Mouse (Mus musculus): ENCODE measurements around the gene Dtnbp1. TPM values are rescaled to one million over a fixed set of nuclear protein-coding genes. Genes with fewer than 3 reads are reported as not detected.

Dtnbp1 gene
- polyA plus RNA-seq, 1 experiment, result 56.2 TPM

DNA sequence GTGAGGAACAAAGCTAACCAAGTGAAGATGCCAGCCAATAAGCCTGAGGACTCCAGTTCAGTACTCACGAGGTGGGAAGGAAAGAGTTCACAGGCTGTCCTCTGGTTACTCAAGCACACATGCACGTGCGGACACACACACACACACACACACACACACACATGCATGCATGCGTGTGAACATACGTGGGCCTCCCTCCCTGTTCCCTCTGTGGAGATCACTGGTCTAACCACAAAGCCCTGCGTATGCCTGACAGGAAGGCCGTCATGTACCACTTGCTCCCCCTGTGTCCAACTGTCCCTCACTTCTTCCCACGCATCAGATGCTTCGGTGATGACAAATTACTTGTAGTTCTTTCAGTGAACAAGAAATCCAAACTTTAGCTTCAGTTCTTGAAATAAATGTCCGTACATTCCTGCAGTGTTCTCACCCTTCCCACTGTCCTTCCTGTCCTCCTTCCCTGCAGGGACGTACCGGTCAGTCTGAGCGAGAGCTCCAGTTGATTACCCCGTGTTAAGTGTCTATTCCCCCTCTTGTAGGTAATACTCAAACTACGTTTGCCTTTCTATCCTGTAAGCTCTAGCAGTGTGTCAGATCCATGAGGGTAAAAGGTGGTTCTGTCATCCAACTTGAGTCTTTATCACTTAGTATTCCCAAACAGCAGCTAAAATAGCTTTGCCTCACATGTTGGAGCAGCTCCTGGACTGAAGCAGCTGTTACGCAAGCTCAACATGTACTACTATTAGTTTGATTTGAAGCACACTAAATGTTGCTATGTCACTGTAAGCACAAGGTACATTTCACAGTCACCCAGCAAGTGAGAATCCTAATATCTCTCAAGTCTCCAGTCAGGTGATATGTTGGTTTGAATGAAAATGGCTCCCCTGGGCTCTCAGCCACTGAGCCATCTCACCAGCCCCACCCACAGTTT lies 53.4 kb downstream of the Dtnbp1 start:
- DNase-seq (ENCODE audit: low spot score), result no peak

DNA sequence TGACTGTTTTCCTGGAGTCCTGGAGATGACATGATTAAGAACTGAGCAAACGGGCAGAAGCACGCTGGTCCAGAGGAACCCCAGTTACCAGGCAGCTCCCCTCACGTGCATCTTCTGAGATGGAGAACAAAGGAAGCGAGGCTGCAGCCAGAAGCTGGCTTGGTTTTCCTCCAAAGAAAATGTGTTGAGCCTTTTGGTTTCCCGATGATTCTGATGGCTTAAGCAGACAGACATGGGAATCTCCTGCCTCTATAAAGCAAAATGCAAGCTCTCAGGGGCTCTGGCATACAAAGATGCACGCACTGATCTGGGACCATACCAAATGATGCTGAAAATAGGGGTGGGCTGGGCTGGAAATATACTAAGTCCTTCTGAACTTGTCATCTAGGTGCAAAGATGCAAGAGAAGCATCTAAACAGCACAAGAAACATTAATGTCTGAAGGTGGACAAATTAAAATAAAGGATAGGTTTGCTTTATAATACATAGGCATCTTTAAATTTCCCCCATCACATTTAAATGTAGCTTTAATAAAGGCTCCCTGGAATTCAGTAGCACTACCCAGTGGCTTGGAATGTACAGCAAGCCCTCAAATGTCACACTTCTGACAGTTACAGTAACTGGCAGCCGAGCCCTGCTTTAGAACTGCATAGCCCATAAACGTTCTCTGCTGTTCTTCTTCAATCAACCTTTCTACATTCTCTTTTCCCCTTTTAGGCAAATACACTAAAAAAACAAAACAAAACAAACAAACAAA lies 54.9 kb downstream of the Dtnbp1 start:
- no peak for DNase-seq (ENCODE audit: low spot score)

DNA sequence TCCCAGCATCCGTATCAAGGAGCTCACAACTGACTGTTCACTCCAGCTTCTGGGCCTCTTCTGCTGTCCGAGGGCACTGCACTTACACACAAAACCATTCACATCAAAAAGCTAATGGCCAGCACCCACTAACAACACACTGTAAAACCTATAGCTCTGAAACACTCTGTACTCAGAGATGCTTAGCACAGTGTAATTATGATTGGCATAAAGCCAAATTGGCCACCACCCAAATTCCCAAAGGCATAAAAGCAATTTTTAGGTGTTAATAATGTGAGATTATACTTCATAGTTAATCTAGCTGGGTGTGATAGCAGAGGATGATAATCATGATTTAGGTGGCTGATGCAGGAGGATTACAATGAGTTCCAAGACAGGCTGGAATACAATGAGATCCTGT lies 58.3 kb downstream of the Dtnbp1 start:
- DNase-seq (ENCODE audit: low spot score), result no peak

DNA sequence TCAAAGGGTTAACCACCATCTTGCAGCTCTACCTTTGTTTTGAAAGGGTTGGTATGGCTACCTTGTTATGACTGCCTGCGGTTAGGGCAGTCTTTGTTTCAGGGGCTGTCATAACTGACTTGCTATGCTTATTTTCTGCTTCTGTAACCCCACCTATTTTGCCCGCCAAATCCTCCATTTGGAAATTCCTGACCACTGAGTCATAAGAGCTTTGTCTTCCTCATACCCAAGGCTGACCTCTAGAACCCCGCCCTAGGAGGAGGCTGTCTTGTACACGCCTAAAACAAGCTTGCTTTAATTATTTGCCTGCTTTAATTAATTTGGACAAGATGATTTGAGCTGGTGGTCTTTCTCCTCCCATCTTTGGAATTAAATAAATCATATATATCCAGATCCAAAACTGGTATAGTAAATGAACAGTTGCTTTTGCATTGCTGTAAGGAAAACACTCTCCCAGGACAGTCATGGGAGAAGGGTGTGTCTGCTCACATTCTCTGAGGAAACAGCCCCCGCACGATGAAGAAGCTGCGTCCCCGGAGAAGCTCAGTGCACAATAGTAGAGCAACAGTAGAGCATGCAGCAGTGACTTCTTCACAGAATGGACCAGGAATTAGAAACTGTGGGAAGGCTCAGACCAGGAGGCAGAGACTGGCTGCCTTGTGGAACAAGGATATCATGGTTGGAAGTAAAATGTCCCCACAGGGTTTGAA lies 62.5 kb downstream of the Dtnbp1 start:
- DNase-seq (ENCODE audit: low spot score), result no peak

DNA sequence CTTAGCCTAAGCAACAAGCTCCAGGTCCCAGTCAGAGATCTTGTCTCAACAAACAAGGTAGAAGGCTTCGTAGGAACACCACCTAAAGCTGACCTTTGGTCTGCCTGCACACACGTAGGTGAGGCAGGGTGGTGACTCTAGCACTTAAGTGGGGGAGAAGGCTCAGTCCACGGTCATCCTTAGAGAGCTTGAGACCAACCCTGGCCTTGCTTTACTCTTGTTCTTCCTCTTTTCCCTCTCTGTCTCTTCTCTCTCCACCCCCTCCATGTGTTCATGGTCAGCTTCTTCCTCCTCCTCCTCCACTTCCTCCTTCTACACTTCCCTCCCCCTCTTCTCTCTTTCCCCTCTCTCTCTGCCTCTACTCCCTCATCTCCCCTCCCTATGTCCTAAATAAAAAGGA lies 64.3 kb downstream of the Dtnbp1 start:
- DNase-seq (ENCODE audit: low spot score), result no peak

DNA sequence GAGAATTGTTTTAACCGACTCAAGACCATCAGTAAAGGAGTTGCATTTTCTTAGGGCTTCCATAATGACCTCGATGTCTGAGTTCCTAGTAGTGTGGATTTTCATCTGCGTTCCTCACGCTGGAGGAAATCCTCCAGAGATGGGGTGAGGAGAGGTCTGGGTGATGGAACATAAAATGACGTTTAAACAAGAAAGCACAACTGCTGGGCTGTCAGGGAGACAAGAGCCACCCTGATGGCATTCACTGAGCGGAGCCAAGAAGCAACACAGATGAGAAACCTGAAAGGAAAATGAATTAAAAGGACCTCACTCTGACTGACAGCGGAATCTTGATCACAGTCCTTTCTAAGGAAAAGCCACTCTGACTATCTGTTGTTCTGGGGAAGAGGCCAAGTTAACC lies 68.4 kb downstream of the Dtnbp1 start:
- DNase-seq (ENCODE audit: low spot score), result no peak

DNA sequence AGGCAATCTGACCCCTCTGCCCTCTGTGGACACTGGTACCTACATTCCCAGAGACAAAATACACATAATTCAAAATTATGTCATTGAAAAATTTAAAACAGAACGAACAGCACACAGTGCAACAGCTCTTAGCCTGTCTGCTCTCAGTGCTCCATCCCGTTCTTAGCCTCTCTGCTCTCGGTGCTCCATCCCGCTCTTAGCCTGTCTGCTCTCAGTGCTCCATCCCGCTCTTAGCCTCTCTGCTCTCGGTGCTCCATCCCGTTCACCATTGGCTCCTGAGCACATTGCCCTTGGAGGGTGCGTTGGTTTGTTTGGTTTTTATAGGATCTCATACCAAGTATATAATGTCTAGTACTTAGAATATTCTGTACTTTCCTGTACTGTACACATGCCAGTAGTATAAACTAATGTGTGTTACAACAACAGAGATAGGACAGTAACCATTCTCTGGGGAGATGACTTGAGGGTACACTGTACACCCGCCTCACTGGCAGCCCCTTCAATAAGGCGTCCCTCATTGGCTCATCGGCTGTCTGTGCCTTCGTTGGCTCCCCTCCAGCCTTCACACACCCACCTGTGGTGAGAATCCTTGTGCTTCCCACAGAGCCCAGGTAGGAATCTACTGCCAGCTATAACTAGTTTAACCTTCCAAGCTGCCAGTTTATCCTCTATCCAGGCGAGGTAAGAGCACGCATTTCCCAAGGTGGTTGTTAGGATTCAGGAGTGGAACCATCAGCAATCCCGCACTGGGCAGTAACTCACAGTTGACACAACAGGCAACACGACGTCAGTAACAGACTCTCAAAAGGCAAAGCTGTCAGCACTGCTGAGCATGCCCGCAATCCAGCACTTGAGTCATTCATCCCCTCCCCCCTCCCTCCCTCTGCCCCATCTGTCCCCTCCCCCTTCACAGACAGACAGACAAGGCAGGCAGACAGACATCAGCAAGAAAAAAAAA lies 69.4 kb downstream of the Dtnbp1 start:
- DNase-seq (ENCODE audit: low spot score), result no peak

DNA sequence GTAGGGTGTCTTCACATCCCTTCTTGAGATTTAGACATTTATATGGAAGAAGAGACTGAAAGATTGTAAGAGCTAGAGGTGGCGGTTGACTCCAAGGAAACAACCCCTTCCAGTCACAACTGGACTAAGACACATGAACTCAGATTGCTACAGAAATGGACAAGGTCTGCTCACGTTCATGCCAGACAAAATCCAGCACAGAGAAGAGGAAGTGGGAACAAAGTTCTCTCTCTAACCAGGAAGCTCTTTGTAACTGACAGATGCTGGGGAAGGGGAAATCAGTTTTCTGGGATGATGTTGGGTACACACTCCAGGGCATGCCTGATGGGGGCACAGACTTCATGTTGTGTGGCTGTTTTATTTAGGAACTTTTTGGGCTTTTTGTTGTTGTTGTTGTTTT lies 75.6 kb downstream of the Dtnbp1 start:
- no peak for DNase-seq (ENCODE audit: low spot score)

DNA sequence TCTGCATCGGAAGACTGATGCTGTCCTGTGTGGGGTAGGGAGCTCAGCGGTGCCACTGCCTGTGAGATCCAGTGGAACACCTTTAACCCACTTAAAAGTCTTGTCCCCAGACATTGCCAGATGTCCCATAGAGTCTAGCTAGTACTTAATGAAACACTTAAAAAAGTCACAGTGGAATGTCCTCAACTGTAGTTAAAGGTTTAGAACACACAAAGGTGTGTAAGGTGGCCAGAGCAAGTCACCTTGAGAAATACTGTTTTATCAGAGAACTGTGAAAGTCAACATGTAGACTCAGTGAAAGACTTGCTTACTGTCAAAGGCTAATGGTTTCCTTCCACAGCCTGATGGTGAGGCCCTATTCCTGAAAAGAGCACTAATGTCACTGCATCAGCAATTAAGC lies 76.8 kb downstream of the Dtnbp1 start:
- DNase-seq (ENCODE audit: low spot score), result no peak

DNA sequence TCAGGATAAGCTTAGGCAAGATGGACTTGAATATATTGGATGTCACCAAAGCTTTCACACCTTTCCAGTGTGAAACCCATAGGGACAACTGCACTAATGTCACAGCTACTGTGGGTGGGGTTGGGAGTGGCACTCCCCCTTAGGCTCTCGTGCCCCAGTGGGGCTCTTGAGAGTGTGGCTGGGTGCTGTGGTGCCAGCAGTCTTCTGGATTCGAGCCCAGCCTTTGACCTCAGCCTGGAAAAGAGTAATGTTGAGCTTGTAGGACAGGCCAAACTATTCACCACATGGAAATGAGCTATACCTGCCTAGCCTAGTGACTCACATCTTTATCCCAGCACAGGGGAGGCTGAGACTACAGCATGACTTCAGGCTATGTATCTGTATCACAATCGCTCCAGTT lies 77.9 kb downstream of the Dtnbp1 start:
- DNase-seq (ENCODE audit: low spot score), result no peak

DNA sequence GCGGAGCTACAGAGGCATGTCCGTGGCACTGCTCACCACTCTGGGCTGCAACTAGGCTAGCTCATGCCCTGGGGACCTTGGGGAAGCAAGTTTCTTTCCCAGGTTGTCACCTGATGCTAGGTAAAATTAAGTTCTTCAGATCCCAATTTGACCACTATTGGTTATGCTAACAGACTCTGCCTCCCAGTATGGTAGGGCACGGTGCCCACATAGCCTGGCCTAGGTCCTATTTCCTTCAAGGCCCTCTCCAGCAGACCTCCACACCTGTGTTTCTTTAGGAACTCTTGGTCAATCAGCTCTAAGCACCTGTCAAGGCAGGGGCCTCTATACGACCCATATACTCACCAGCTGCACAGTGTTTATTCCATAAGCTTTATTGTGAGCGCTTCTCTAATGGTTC lies 80.2 kb downstream of the Dtnbp1 start:
- DNase-seq (ENCODE audit: low spot score), result no peak

DNA sequence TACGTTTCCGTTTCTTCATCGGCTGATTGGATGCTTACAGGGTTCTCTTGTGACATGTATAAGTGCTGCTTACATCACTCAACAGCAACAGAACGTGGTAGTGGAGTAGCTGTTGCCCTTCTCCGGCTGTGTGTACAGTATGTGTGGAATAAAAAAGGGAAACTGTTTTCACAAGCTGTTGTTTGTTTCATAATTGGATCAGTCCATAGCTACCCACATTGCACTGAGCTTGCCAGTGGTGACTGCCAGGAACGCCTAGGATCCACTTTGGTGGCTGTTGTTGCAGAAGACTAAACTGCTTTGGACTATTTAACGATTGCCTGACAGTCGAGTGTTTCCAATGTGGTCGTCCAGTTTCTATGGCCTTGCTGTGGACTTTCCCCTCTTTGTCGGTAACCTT lies 80.9 kb downstream of the Dtnbp1 start:
- no peak for DNase-seq (ENCODE audit: low spot score)

DNA sequence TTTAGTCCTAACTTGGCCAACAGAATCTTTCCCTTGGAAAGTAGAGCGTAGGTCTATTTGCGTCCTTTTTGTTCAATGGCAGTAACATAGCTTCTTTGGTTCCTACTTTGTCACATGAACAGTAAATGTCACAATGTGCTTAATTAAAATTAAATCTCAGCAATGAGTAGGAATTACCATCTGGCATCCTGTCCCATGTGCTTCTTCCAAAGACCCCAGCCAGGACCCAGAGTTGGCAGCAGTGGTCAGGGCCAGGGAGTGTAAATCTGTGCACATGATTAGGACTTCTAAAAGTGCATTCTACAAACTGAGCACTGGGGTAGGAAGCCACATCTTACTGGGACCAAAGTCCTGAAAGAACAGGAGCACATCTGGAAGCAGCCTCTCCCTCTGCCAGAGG lies 83.7 kb downstream of the Dtnbp1 start:
- no peak for DNase-seq (ENCODE audit: low spot score)

DNA sequence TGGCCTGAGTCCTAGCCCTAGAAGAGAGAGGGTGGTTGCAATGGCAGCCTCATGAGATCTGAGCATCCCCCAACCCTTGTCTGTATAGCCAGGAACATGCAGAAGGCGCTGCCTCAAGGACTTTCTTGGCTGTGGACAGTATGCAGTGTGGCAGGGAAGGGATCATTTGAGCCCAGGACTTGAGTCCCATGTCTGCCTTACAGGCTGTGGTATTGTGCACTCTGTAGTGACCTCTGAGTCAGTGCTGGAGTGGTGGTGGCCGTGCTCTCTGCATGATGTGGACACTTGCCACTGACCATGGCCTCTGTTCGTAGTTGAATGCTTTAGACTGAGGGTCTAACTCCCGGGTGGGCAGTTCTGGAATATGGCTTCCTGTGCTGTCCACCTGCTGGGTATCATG lies 84.7 kb downstream of the Dtnbp1 start:
- no peak for DNase-seq (ENCODE audit: low spot score)

DNA sequence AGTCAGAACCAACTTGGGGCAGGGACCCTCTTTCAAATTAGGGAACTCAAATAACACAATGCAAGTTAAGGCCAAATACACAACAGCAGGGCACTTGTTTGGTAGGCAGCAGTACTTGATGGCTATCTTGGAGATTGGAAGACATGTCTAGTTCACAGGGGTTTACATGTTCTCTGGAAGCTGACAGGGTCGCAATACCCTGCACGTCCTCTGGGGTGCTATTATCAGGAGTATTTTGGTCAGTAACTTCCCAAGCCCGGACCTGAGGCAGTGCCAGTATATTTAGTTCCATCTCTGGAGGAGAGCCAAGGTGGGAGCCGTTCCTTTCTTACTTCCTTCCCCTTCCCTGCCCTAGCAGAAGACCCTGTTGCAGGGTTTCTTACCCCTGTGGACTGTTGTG lies 86.0 kb downstream of the Dtnbp1 start:
- no peak for DNase-seq (ENCODE audit: low spot score)

DNA sequence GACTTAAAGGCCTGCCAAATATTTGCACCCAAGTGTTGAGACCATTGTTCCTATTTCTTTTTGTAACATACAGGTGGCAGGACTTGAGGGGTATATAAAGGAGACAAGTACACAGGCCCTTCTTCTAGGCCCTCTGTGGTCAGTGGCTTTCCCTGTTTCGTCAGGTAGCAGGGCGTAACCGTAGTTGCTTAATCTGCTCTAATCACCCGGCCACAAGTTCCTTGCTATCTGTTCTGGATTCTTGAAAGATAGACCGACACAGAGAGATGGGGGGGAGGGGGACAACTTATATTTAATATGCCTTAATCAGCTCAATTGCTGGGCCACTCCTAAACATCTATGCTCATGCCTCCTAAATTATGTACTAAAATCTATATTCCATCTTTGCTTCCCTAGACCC lies 86.6 kb downstream of the Dtnbp1 start:
- no peak for DNase-seq (ENCODE audit: low spot score)

DNA sequence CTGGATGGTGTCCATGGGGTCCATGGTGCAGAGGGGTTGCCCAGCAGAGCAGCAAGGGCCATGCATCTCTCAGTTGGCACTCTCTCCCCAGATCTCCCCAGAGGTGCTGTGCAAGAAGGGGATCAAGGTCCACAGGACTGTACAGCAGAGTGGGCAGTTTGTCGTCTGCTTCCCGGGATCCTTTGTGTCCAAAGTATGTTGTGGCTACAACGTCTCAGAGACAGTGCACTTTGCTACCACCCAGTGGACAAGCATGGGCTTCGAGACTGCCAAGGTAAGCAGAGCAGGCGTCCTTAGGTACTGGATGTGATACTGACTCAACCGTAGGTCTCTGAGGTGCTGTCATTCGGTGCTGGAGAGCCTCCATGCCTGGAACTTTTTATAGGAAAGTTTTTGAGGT lies 88.4 kb downstream of the Dtnbp1 start:
- no peak for DNase-seq (ENCODE audit: low spot score)

DNA sequence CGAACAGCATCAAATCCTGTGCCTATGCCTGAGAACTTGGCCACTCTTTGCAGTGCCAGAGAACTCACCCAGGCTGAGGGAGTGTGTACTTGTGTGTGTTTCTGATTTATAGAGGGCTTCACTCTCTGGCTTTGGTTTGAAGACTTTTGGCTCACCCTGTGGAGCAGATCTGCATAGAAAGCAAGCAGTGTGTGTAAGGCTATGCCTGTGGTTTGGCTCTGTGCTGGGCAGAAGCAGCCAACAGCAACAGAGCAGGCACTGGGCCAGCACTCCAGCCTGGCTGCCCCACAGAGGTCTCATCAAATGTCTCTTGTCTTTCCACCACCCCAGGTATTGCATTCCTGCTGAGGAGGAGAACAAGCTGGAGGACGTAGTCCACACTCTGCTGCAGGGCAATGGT lies 89.1 kb downstream of the Dtnbp1 start:
- no peak for DNase-seq (ENCODE audit: low spot score)

DNA sequence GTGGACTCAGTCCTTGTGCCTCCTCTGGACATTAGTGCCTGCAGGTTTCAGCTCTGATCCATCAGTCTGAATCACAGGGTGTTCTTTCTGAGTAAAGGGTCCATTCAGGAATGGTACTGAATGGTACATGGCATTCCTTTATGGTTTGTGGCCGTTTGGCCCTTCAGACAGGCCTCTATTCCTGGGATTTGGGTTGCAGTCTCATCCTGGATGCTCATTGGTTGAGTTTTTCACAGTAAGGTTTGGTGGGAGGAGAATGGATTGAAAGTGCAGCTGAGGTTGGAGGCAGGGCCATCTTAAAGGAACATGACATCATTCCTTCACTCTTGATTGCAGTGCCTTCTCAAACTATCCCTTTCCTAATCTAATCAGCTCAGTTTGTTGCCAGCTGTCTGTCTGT lies 93.2 kb downstream of the Dtnbp1 start:
- no peak for DNase-seq (ENCODE audit: low spot score)

DNA sequence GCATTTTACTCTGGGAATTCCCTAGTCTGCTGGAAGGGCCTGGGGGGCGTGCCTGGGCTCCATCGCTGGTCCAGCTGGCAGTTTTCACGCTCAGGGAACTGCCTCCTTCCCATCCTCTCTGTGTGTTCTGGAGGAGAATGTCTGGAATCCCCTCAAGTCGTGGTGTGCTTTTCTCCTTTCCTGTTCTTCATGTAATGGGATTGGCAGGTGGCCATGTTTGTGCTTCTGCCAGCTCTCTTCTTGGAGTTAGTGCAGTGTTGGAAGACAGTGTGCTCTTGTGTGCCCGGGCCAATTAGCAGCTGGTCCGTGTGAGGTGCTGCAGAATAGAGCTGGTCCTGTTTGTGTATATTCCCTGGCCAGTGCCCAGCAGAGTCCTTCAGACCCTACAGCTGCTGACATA lies 94.2 kb downstream of the Dtnbp1 start:
- DNase-seq (ENCODE audit: low spot score), result no peak

DNA sequence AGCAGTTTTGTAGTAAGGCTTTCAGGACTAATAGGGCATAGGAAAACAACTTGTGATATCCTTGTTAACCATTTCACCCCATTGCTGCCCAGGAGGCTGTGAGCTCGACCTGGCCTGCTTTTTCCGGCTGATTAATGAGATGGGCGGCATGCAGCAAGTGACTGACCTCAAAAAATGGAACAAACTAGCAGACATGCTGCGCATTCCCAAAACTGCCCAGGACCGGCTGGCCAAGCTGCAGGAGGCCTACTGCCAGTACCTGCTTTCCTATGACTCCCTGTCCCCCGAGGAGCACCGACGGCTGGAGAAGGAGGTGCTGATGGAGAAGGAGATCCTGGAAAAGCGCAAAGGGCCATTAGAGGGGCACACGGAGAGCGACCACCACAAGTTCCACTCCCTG lies 95.8 kb downstream of the Dtnbp1 start:
- no peak for DNase-seq (ENCODE audit: low spot score)
